Mouse (Mus musculus) bone marrow macrophage, adult 2 months (primary cell): Measurements from ENCODE around the gene Meis3.

ENCODE experiments used
- CTCF ChIP-seq: IDR thresholded peaks from 2 replicates; pipeline ENCODE4 v1.5.1; 2012; ENCODE audit warnings: low read depth, mild to moderate bottlenecking, low read length, moderate library complexity
- POLR2A ChIP-seq: IDR thresholded peaks from 2 replicates; pipeline ENCODE4 v1.6.1; 2012; ENCODE audit warnings: mild to moderate bottlenecking, low read depth, low read length, borderline replicate concordance

- no peak for TF ChIP-seq CTCF
- no peak for TF ChIP-seq POLR2A
Measured at GRCm38 (mm10) chr7:16150191-16151145, 24.4 kb upstream of the Meis3 start.
